Mouse (Mus musculus) megakaryocyte-erythroid progenitor cell, adult 5-6 weeks (primary cell): ENCODE measurements around the gene Dpep2nb. TPM values are rescaled to one million over a fixed set of nuclear protein-coding genes. Genes with fewer than 3 reads are reported as not detected.
A peak's percentile ranks its signal among the peaks of the same experiment; 100 is the strongest.
"Not testable (repeated sequence)": the region's sequence is repeated elsewhere in the genome, so short reads cannot be mapped to it uniquely, and the experiment has no call there.

Source experiments
- ATAC-seq: replicated peaks from 2 replicates; pipeline ENCODE4 v1.8.0; 2016; ENCODE audit warnings: mild to moderate bottlenecking, inconsistent platforms; ENCODE audit not compliant: severe bottlenecking, poor library complexity, low FRiP score, low TSS enrichment
- total RNA-seq, 2 experiments: library from RNA; stranded (forward) in 1 of 2; stranded (reverse) in 1 of 2; fragments of 200-1000, 215-1000 nt in 1 of 2; fragments of >200 nt in 1 of 2; fragmentation: Nextera tagmentation in 1 of 2; gene quantifications; 2 replicates each; pipeline ENCODE4 v1.2.3; 2014 to 2017

Gene Dpep2nb
- total RNA-seq, 2 experiments from 2014 or later = not detected

DNA sequence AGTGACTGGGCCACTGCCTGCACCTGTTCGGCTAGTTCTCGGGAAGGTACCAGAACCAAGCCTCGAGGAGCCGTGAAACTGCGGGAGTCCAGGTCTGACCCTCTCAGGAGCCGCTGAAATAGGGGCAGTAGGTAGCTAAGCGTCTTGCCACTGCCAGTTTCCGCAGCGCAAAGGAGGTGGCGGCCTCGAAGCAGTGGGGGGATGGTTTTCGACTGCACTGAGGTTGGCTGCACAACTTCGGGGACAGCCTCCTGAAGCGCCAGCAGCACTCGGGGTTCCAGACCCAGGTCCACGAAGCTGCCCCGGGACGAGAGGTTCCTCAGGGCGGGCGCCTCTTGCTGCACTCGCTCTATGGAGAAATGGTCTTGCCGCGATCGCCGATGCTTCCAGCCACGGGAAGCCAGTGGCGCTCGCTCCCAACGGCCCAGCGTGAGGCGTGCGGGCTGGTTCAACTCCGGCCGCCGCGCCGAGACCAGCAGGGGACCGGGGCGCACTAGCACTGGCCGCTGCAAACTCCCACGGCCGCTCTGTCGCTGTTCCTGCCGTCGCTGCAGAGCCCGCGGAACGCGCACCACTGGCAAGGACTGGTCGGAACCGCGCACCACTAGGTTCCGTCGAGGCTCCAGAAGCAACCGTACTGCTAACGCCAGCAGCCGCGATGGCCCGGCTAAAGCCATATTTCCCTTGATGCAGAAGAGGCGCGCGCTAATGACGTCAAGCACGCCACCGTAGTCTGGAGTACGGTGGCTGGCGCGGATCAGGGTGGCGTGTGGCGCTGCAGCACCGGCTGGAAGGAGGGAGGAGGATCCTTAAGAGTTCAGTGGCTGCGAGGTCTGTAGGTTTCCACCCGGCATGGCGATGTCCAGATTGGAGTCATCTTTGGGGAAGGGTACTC lies 5.2 kb upstream of the Dpep2nb start:
- peak; percentile 91 for ATAC-seq

DNA sequence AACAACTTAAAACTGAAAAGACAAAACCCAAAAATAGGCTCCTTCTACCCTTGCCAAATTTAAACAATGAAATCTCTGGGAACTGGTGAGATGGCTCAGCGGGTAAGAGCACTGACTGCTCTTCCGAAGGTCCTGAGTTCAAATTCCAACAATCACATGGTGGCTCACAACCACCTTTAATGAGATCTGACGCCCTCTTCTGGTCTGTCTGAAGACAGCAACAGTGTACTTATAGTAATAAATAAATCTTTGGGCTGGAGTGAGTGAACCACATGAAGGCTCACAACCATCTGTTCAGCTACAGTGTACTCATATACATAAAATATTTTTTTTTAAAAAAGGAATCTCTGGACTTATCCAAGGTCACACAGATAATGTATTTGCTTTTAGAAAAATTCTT lies 2.1 kb upstream of the Dpep2nb start:
- not testable (repeated sequence) for ATAC-seq

DNA sequence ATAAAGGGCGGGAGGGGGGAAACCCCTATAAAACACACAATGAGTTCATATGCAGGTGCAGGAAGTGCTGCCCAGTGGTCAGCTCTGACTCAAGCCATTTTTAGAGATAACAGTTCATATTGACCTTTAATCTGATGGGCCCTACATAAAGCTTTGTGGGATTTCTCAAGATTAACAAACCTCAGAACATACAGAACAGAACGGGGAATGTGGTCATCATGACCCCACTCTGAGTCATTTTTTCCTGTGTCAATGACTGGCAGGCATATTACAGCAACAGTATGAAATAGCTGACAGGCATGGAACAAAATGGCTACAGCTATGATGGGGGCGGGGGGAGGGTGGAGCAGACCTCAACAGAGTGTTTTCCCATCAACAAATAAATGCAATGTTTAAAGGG lies 1.4 kb upstream of the Dpep2nb start:
- ATAC-seq = no peak

DNA sequence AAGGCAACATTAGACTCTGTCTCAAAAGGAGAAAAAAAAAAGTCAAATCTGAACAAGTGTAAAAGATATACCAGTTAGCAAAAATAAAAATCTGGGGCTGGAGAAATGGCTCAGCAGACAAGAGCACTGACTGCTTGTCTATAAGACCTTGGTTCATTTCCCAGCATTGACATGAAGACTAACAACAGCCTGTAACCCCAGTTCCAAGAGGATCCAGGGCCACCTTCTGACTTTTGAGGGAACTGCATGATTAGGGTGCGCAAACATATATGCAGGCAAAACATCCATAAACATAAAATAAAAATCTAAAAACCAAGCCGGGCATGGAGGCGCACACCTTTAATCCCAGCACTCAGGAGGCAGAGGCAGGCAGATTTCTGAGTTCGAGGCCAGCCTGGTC lies 638 bp upstream of the Dpep2nb start:
- ATAC-seq = no peak

DNA sequence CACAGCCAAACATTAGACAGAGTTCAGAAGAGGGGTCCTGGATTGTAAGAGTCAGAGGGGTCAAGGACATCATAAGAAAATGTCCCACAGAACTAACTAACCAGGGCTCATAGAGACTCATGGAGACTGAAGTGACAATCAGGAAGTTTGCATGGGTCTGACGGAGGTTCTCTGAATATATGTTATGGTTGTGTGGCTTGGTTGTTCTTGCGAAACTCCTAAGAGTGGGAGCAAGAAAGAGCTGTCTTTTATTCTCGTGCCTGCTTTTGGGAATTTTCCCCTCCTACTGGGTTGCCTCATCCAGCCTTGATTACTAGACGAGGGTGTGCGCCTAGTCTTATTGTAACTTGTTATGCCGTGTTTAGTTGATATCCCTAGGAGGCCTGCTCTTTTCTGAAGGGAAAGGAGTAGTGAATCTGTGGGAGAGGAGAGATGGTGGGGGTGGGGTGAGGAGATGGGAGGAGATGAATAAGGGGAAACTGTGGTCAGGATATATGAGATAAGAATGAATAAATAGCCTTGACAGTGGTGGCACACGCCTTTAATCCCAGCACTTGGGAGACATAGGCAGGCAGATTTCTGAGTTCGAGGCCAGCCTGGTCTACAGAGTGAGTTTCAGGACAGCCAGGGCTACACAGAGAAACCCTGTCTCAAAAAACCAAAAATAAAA lies 1.1 kb downstream of the Dpep2nb start:
- no peak for ATAC-seq

DNA sequence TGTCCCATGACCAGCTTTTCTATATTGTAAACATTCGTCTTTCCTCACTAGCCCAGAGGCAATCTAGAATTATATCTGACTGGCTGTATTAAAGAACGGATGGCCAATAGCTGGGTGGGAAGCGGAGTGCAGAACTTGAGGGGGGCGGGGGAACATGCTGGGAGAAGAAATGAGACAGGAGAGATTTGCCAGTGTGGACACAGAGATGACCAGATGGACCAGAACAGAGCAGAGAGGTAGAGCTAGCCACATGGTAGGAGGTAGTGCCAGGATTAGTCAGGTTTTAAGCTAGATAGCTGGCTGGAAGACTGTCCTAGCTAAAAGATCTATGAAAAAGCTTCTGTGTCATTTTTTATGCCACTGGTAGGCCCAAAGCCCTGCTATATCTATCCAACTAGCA lies 3.9 kb downstream of the Dpep2nb start:
- no peak for ATAC-seq

DNA sequence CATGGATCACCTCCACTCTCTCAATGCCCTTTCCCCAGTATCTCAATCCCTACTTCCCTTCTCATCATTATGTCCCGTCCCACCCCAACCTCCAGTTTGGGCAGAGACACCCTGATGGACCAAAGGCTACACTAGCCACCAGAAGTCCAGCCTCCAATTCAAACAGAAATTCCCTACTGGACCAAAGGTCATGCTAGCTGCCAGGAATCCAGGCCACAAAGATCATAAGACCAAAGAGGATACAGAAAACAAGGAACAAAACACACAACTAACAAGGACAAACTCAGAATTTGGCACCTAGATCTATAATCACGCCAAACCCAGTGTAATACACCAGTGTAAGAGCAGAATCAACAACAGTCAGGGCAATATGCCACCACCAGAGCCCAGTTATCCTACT lies 6.8 kb downstream of the Dpep2nb start:
- ATAC-seq = no peak

DNA sequence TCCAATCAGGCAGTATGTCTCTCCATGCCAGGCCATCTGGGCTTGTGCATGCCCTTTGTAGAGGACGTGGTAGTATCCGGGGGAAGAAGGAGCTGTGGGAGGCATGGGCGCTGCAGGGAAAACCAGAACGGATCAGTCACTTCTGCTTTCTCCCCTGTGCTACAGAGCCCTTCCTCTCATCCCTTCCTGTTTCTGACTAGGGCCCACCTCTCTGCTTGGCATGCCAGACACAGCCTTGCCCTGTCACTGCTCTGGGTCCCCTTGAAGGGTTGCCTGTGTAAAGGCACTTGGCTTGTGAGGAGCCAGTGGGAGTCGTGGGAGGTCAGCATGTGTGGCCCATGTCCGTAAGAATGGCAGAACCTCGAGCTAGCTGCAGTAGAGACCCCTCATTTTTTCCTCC lies 9.4 kb downstream of the Dpep2nb start:
- 0 out of 2 replicates have a peak, but pooled peaks have one; percentile 39 for ATAC-seq

DNA sequence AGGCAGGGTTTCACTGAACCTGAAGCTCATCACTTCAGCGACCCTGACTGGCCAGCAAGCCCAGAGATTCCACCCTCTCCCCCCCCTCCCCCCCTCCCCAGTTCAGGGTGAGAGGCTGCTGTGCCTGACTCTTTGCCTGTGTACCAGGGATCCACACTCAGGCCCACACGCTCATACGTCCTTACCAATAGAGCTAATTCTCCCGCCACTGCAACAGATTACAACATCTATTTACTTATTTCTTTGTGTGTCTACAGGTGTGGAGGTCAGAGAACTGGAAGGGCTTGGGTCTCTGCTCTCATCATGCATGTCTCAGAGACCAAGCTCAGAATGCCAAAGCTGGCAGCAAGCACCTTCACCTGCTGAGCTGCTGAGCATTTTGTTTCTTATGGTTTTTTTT lies 12.5 kb downstream of the Dpep2nb start:
- ATAC-seq = no peak

DNA sequence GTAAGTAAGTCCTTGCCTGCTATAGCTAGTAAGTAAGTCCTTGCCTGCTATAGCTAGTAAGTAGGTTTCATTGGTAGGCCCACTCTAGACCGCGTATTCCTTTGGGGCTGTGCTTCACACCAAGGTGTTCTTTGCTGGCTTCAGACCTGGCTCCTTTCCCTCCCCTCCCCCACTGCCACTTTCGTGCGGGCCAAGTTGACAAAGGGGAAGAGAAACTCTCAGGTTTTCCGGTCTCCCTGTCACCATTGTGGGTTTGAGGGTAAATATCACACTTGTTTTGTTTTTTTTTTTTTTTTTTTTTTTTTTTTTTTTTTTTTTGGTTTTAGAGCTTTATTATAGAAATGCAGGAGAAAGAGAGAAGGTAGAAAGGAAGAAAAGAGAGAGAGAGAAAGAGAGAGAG lies 13.3 kb downstream of the Dpep2nb start:
- ATAC-seq = no peak

DNA sequence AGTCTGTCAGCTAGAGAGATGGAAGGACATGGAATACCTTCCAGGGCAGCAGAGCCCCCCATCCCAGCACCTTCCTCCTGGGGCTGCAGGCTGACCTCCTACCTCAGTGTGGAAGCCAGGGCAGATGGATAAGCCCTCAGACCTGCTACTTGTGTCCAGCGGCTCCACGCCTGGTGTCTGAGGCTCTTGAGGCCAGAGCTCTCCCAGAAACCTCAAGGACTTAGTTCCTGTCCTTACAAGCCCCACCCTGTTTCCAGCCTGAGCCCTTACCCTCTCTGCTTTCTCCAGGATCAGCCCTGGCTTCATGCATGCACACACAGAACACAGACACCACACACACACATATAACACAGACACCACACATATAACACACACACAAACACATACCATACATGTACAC lies 14.2 kb downstream of the Dpep2nb start:
- no peak for ATAC-seq

DNA sequence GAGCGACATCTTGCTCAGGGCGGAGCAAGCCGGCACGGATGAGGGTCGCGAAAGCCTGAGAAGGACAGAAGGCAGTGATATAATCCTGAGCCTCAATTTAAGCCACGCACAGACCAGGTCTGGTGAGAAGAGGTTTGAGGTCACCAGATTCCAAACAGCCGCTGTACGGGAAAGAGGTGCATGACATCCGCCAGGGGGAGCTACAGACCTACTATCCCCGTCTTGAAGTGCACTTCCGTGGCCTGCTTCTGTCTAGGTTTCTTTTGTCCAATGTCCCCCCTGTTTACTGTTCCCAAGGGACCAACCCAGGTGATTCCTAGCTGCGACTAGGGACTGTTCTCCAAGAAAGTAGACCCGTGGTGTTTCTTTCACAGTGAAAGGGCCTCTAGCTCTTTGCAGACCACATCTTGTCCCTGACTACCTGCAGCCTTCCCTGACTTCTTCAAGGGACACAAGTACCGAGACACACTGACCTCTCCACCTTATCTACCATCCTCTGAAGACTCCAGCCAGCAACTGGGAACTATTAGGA lies 14.9 kb downstream of the Dpep2nb start, which contains the start of gene Dus2:
Dus2 (plus strand) TSS at position 482 of the 532 bp plus-strand sequence.
- ATAC-seq = peak; percentile 86

DNA sequence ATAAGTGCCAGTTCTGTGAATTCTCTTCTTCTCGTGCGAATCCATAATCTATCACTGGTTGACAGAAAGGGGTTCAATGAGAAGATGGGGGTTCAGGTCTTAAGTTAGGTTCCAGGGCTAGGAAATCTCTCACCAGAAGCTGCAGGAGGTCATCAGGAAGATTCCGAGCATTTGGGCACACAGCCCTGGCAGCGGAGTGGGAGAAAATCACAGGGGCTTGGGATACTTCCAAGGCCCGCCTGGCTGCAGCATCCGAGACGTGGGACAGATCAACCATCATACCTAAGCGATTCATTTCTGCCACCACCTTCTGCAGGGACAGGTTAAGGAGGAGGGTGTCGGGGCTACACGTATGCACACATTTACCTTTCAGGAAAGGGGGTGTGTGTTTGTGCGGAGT lies 17.2 kb downstream of the Dpep2nb start:
- ATAC-seq = no peak

DNA sequence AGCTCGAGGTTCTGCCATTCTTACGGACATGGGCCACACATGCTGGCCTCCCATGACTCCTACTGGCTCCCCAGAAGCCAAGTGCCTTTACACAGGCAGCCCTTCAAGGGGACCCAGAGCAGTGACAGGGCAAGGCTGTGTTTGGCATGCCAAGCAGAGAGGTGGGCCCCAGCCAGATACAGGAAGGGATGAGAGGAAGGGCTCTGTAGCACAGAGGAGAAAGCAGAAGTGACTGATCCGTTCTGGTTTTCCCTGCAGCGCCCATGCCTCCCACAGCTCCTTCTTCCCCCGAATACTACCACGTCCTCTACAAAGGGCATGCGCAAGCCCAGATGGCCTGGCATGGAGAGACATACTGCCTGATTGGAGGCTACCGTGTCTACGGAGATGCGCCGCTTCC lies 22.4 kb downstream of the Dpep2nb start:
- peak; percentile 40; the same call in 1 of the 2 replicates for ATAC-seq

DNA sequence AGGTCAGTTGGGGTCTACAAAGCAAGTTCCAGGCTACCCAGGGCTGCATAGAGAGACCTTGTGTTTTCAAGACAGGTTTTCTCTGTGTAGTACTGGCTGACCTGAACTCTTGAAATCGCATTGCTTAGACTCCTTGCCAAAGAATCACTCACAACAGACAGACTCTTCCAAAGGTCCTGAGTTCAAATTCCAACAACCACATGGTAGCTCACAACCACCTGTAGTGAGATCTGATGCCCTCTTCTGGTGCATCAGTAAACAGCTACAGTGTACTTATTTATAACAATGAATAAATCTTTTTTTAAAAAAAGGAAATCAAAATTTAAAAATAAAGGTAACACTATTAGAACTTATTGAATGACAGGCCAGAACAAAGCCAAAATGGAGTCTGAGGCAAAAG lies 24.6 kb downstream of the Dpep2nb start:
- no peak for ATAC-seq

DNA sequence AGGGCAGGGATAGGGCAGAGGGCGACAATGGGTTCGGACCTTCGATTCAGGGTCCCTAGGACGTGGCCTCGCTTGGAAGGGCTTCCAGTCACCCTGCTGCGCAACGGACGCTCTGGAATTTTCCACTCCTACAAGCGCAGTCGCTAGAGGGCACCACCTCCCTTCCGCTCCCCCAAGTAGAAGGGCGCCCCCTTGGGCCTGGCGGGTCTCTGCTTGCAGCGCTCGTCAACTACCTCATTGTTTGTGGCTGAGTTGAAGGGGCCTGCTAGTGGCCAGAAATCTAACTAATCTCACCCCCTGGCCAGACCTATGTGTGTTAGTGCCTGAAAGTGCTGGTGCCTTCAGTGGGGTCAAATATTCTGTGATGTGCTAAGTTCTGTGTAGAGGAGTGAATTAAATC lies 26.4 kb downstream of the Dpep2nb start, which contains the start of gene Dpep3:
Dpep3 (minus strand) TSS at position 105 of the 400 bp plus-strand sequence.
- ATAC-seq = no peak

DNA sequence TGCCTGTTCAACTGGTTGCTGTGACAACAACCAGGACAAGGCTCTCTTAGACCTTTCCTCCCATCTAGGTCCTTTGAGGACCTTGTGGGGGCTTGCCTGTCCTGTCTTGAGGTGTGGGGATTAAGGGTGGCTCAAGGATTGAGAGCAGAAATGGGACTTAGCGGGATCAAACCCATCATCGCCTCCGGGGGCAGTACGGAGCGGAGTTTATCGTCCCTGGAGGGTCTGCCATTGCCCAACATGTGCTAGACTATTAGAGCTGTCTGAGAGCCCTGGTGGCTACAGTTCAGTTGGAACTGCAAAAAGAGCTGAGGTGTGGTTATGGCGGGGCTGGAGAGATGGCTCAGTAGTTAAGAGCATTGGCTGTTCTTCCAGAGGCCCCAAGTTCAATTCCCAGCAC lies 30.4 kb downstream of the Dpep2nb start:
- 0 out of 2 replicates have a peak, but pooled peaks have one; percentile 21 for ATAC-seq

DNA sequence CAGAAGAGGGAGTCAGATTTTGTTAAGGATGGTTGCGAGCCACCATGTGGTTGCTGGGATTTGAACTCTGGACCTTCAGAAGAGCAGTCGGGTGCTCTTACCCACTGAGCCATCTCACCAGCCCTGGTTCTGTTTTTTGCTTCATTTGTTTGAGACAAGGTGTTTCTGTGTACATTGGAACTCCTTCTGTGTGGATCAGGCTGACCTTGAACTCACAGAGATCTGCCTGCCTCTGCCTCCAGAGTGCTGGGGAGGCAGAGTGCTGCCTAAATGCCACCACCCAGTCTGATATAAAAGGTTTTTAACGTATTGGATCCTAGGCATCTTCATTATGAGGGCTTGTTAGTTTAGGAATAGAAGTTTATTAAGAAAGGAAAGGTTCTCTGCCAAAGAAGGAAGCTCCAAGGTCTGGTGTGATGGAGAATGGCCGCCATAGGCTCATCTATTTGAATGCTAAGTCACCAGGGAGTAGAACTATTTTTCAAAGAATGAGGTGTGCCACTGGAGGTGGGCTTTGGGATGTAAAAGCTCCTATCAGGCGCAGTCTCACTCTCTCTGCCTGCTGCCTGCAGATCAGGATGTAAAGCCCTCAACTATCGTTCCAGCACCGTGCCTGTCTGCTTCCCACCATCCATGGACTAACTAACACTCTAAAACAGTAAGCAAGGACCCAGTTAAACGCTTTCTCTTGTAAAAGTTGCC lies 34.6 kb downstream of the Dpep2nb start:
- ATAC-seq = no peak

DNA sequence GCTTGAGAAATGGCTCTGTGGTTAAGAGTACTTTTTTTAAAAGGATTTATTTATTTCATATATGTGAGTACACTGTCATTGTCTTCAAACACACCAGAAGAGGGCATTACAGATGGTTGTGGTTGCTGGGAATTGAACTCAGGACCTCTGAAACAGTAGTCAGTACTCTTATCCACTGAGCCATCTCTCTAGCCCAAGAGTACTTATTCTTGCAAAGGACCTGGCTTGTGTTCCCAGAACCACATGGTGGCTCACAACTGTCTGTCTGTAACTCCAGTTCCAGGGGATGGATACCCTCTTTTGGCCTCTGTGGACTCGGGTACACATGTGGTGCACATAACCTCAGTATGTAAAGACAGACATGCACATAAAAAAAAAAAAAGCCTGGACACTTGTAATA lies 36.4 kb downstream of the Dpep2nb start:
- no peak for ATAC-seq
